Mouse (Mus musculus) testis, adult 10 weeks (tissue): ENCODE data around the gene Sarm1. TPM values are rescaled to one million over a fixed set of nuclear protein-coding genes. Genes with fewer than 3 reads are reported as not detected.

ENCODE experiments used
- polyA plus RNA-seq: library from polyadenylated mRNA; stranded (reverse); fragments of 350-450 nt; fragmentation: Illumina TruSeq; extraction: RNeasy Lipid Tissue Mini Kit (QIAGEN cat#74804); gene quantifications from one replicate; pipeline ENCODE4 v1.2.3, GENCODE M21; 2014; ENCODE audit warnings: low read depth, low replicate concordance

The Sarm1 gene
- 0.15 TPM for polyA plus RNA-seq

DNA sequence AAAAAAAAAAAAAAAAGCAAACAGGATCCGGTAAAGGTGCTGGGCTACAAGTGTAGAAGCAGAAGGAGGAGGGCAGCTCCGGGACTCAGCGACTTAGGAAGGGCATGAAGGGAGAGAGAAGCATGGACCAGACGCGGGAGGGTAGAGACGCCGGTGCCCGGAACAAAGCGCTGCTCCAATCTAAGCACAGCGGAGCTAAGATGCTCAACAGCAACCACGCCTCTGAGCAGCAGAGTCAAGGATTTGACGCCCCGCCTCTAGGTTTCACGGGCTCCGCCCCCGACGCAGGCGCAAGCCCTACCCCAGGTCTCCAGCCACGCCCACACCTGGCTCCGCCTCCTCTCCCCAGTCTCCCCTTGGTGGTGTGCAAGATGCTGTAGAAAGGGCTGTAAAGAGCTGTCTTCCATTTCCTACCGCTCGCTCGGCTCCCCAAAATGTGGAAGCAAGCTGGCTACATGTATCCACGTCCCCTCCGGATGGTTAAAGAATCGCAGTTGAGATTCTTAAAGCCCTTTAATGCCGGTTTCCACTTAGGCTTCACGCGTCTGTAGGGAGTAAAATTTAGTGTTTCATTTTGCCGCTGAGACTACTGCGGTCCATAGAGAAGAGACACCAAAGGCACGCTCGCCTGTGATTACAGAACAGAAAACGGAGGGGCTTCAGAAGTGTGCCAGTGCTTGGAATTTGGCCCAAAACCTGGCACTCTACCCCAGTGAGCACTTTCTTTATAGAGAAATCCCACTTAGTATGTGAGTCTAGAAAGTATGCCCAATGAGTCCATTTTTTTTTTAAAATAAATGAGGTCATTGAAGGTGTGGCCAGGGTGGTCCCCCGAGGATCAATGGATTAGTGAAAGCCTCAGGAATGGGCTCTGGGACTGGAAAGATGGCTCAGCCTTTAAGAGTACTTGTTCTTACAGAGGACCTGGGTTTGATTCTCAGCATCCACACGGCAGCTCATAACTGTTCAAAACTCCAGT is at the start of gene Sarm1:
TSS of gene Sarm1 (minus strand) at position 211 of the 979 bp plus-strand sequence.

GRCm38 (mm10) chr11:78536080-78536689 is 38.6 kb upstream of the Sarm1 start, which contains the start of the genes Tnfaip1 and Ift20:
Gene Tnfaip1 (minus strand): TSS chr11:78536332.
Gene Ift20 (plus strand): TSS chr11:78536361.

GRCm38 (mm10) chr11:78512025-78512957 is 14.7 kb upstream of the Sarm1 start, which contains the start of the genes Tmem199 and Poldip2:
Gene Tmem199 (minus strand): TSS chr11:78512172.
Gene Poldip2 (plus strand): TSS chr11:78512193.

GRCm38 (mm10) chr11:78502909-78503650 is 5.5 kb upstream of the Sarm1 start, which contains the start of gene Sebox:
Gene Sebox (plus strand): TSS chr11:78503447.

GRCm38 (mm10) chr11:78499004-78499403 is 1.4 kb upstream of the Sarm1 start, which contains the start of gene Vtn:
Gene Vtn (plus strand): TSS chr11:78499091.

GRCm38 (mm10) chr11:78465568-78466180 is 31.9 kb downstream of the Sarm1 start, which contains the start of gene Slc46a1:
Gene Slc46a1 (plus strand): TSS chr11:78465697.

Other genes starting within 250 kb of the Sarm1 start
- gene 2610507B11Rik, start 236.0 kb downstream of the Sarm1 start, polyA plus RNA-seq: 126 TPM
- 0.46 TPM for gene BC030499, start 206.9 kb downstream of the Sarm1 start, polyA plus RNA-seq
- gene Spag5, start 196.2 kb downstream of the Sarm1 start, polyA plus RNA-seq: 48.0 TPM
- gene Aldoc, start 174.8 kb downstream of the Sarm1 start, polyA plus RNA-seq: 4.2 TPM
- 3.7 TPM for gene Pigs, start 169.3 kb downstream of the Sarm1 start, polyA plus RNA-seq
- 9.2 TPM for gene Unc119, start 154.3 kb downstream of the Sarm1 start, polyA plus RNA-seq
- not detected for gene Foxn1, start 111.2 kb downstream of the Sarm1 start, polyA plus RNA-seq
- 0.41 TPM for gene Slc13a2, start 75.5 kb downstream of the Sarm1 start, polyA plus RNA-seq
- 0.31 TPM for gene Slc46a1, start 32.1 kb downstream of the Sarm1 start, polyA plus RNA-seq
- 0.73 TPM for gene Vtn, start 1.3 kb upstream of the Sarm1 start, polyA plus RNA-seq
- not detected for gene Sebox, start 5.7 kb upstream of the Sarm1 start, polyA plus RNA-seq
- gene Tmem199, start 14.4 kb upstream of the Sarm1 start, polyA plus RNA-seq: 29.0 TPM
- 39.3 TPM for gene Poldip2, start 14.4 kb upstream of the Sarm1 start, polyA plus RNA-seq
- 8.6 TPM for gene Tnfaip1, start 38.6 kb upstream of the Sarm1 start, polyA plus RNA-seq
- 45.9 TPM for gene Ift20, start 38.6 kb upstream of the Sarm1 start, polyA plus RNA-seq
- gene Tmem97, start 53.0 kb upstream of the Sarm1 start, polyA plus RNA-seq: 411 TPM
- 25.2 TPM for gene Nlk, start 199.6 kb upstream of the Sarm1 start, polyA plus RNA-seq